Mouse (Mus musculus) bone marrow, adult 2 months (tissue): ENCODE results near the gene Gm11168. TPM values are rescaled to one million over a fixed set of nuclear protein-coding genes. Genes with fewer than 3 reads are reported as not detected.
"Not testable (repeated sequence)": the region's sequence is repeated elsewhere in the genome, so short reads cannot be mapped to it uniquely, and the experiment has no call there.

Source experiments
- H3K27ac ChIP-seq: fragments of 200-500 bp; 2 replicates; pipeline ENCODE4 v1.5.1; 2012; ENCODE audit warnings: low read depth, mild to moderate bottlenecking, control low read depth, inconsistent platforms, low read length; ENCODE audit not compliant: control insufficient read depth, poor library complexity, insufficient read depth
- H3K4me1 ChIP-seq: fragments of 200-500 bp; 2 replicates; pipeline ENCODE4 v1.6.1; 2011; ENCODE audit warnings: low read length; ENCODE audit not compliant: control insufficient read depth, insufficient read depth
- H3K4me3 ChIP-seq: fragments of 200-500 bp; replicated peaks from 2 replicates; pipeline ENCODE3; 2011; ENCODE audit warnings: mild to moderate bottlenecking, low read depth, low read length, control low read depth; ENCODE audit not compliant: control insufficient read depth
- WGBS: fragments of 180-500 bp; shearing (Covaris S2); methylation state at CpG from one replicate; pipeline ENCODE4 v1.1.7; 2018; 5-methylcytosine and 5-hydroxymethylcytosine counted together
- polyA plus RNA-seq: library from polyadenylated mRNA; stranded (reverse); fragments of >200 nt; gene quantifications from 2 replicates; pipeline ENCODE4 v1.2.4, GENCODE M21; 2011; ENCODE audit warnings: low replicate concordance; ENCODE audit not compliant: missing spikeins, insufficient read depth, insufficient read length

Gm11168 gene
- polyA plus RNA-seq, 1 experiment, result 256 TPM

DNA sequence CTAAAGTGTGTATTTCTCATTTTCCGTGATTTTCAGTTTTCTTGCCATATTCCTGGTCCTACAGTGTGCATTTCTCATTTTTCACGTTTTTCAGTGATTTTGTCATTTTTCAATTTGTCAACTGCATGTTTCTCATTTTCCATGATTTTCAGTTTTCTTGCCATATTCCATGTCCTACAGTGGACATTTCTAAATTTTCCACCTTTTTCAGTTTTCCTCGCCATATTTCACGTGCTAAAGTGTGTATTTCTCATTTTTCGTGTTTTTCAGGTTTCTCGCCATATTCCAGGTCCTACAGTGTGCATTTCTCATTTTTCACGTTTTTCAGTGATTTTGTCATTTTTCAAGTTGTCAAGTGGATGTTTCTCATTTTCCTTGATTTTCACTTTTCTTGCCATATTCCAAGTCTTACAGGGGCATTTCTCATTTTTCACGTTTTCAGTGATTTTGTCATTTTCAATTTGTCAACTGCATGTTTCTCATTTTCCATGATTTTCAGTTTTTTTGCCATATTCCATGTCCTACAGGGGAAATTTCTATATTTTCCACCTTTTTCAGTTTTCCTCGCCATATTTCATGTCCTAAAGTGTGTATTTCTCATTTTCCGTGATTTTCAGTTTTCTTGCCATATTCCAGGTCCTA lies 27.7 kb downstream of the Gm11168 start:
- H3K4me1 ChIP-seq, H3K27ac ChIP-seq, H3K4me3 ChIP-seq: not testable (repeated sequence)
- WGBS, result 59% methylated on average over 2 of the region's 10 CpGs

DNA sequence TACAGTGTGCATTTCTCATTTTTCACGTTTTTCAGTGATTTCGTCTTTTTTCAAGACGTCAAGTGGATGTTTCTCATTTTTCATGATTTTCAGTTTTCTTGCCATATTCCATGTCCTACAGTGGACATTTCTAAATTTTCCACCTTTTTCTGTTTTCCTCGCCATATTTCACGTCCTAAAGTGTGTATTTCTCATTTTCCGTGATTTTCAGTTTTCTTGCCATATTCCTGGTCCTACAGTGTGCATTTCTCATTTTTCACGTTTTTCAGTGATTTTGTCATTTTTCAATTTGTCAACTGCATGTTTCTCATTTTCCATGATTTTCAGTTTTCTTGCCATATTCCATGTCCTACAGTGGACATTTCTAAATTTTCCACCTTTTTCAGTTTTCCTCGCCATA lies 31.2 kb downstream of the Gm11168 start, which contains the start of gene Gm17535:
Gene Gm17535 (plus strand): TSS at position 301 of the 400 bp plus-strand sequence.
- WGBS, result 80% methylated on average over 1 of the region's 8 CpGs
- H3K4me3 ChIP-seq, result not testable (repeated sequence)

DNA sequence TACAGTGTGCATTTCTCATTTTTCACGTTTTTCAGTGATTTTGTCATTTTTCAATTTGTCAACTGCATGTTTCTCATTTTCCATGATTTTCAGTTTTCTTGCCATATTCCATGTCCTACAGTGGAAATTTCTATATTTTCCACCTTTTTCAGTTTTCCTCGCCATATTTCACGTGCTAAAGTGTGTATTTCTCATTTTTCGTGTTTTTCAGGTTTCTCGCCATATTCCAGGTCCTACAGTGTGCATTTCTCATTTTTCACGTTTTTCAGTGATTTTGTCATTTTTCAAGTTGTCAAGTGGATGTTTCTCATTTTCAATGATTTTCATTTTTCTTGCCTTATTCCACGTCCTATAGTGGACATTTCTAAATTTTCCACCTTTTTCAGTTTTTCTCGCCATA lies 33.4 kb downstream of the Gm11168 start, which contains the start of gene Gm10715:
Gene Gm10715 (plus strand): TSS at position 301 of the 400 bp plus-strand sequence.
- H3K4me3 ChIP-seq, H3K27ac ChIP-seq, H3K4me1 ChIP-seq: not testable (repeated sequence)
- WGBS, result 75% methylated on average over 8 of the region's 8 CpGs

More for the DNA sequence above, 31.2 kb downstream of the Gm11168 start, which contains the start of gene Gm17535:
- not testable (repeated sequence) for H3K4me1 ChIP-seq, H3K27ac ChIP-seq

DNA sequence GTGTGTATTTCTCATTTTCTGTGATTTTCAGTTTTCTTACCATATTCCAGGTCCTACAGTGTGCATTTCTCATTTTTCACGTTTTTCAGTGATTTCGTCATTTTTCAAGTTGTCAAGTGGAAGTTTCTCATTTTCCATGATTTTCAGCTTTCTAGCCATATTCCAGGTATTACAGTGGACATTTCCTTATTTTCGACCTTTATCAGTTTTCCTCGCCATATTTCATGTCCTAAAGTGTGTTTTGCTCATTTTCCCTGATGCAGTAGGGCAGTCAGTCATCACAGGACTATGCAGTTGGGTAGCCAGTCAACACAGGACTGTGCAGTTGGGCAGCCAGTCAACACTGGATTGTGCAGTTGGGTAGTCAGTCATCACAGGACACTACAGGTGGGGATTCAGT lies 35.0 kb downstream of the Gm11168 start:
- 61% methylated on average over 4 of the region's 4 CpGs for WGBS
- H3K27ac ChIP-seq, H3K4me3 ChIP-seq, H3K4me1 ChIP-seq: not testable (repeated sequence)

Other genes starting within 250 kb of the Gm11168 start
- gene Gm10722, start 2.4 kb upstream of the Gm11168 start, polyA plus RNA-seq, result 8.7 and 13.6 TPM in 2 replicates
- gene Gm10721, start 9.8 kb downstream of the Gm11168 start, polyA plus RNA-seq, result not detected in 2 replicates
- gene Gm10720, start 12.3 kb downstream of the Gm11168 start, polyA plus RNA-seq, result not detected in 2 replicates
- 56.3 and 148 TPM in 2 replicates for gene Gm10719, start 14.1 kb downstream of the Gm11168 start, polyA plus RNA-seq
- 3.9 and 14.1 TPM in 2 replicates for gene Gm10718, start 20.2 kb downstream of the Gm11168 start, polyA plus RNA-seq
- gene Gm10717, start 22.1 kb downstream of the Gm11168 start, polyA plus RNA-seq, result 69.8 and 213 TPM in 2 replicates
- gene Gm17535, start 31.3 kb downstream of the Gm11168 start, polyA plus RNA-seq, result 2.3 TPM in 1 of 2 replicates, not detected in the other
- gene Gm10715, start 33.5 kb downstream of the Gm11168 start, polyA plus RNA-seq, result 7.2 and 33.9 TPM in 2 replicates